Mouse (Mus musculus) kidney, embryonic 15.5 days (tissue): ENCODE measurements at regions not wholly inside any gene's neighbourhood (a gene's known extent, or its start where the extent isn't known, plus 50 kb on each side); places are given as distances from the start of the nearest gene placed in this dataset.

Experiments used
- ATAC-seq: fragments of 200-750 bp; cut with Nextera tagmentation; replicated peaks from 2 replicates; pipeline ENCODE4 v1.8.0; 2017; ENCODE audit warnings: moderate TSS enrichment; ENCODE audit not compliant: low FRiP score
- H3K27ac ChIP-seq: fragments of 300-500 bp; sonication (generic); 2 replicates; pipeline ENCODE4 v1.5.1; 2015; ENCODE audit warnings: mild to moderate bottlenecking, inconsistent platforms
- H3K27me3 ChIP-seq: fragments of 300-500 bp; sonication (generic); 2 replicates; pipeline ENCODE4 v1.6.1; 2015; ENCODE audit warnings: inconsistent platforms
- H3K36me3 ChIP-seq: fragments of 300-500 bp; sonication (generic); 2 replicates; pipeline ENCODE4 v1.6.1; 2015; ENCODE audit warnings: inconsistent platforms
- H3K4me1 ChIP-seq: fragments of 300-500 bp; sonication (generic); 2 replicates; pipeline ENCODE4 v1.6.1; 2015; ENCODE audit warnings: inconsistent platforms
- H3K4me2 ChIP-seq: fragments of 300-500 bp; sonication (generic); 2 replicates; pipeline ENCODE4 v1.6.1; 2015; ENCODE audit warnings: moderate library complexity, mild to moderate bottlenecking, inconsistent platforms
- H3K4me3 ChIP-seq: fragments of 300-500 bp; sonication (generic); replicated peaks from 2 replicates; pipeline ENCODE4 v1.5.1; 2015; ENCODE audit warnings: mild to moderate bottlenecking, inconsistent platforms
- H3K9ac ChIP-seq: fragments of 300-500 bp; sonication (generic); 2 replicates; pipeline ENCODE4 v1.6.1; 2015; ENCODE audit warnings: mild to moderate bottlenecking, inconsistent platforms
- H3K9me3 ChIP-seq: fragments of 300-500 bp; sonication (generic); replicated peaks from 2 replicates; pipeline ENCODE4 v1.6.1; 2016; ENCODE audit warnings: inconsistent platforms
- WGBS: fragments of 180-500 bp; shearing (Covaris S2); methylation state at CpG from one replicate; pipeline ENCODE4 v1.1.7; 2015; ENCODE audit warnings: mixed read lengths; 5-methylcytosine and 5-hydroxymethylcytosine counted together

DNA sequence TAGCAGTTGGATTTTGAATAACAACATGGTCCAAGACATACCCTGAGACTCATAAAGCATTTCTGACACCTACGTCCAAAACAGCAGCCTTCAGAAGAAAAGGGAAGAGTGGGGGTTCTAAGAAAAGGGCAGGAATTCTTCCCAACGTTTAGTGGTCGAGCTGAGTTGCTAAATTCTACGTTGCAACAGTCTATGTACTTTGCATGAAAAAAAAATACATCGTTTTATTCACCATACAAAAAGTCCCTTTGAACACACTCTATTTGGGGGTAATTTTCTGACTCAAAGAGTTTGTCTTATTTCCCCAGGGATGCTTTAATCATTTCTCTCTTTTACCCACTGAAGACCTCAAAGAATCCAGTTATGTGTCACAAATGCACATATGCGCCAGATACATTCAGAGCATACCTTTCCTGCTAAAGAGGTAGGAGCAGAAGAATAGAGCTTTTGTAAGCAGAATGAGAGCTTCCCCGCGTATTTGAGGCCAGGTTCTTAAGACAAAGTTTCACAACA is 89.3 kb downstream of the Mrpl39 start:
- no peak overlapping the region for H3K27ac ChIP-seq
- no peaks in the 10 kb centered on the region for H3K4me1 ChIP-seq
- H3K9ac ChIP-seq, result no peak overlapping the region
- no peak for ATAC-seq
- H3K4me3 ChIP-seq, result no peak overlapping the region
- no peaks in the 10 kb centered on the region for H3K27me3 ChIP-seq
- no peaks in the 10 kb centered on the region for H3K9me3 ChIP-seq
- no peak overlapping the region for H3K4me2 ChIP-seq
- WGBS, result 69% methylated on average over 8 of the region's 8 CpGs
- no peaks in the 10 kb centered on the region for H3K36me3 ChIP-seq

DNA sequence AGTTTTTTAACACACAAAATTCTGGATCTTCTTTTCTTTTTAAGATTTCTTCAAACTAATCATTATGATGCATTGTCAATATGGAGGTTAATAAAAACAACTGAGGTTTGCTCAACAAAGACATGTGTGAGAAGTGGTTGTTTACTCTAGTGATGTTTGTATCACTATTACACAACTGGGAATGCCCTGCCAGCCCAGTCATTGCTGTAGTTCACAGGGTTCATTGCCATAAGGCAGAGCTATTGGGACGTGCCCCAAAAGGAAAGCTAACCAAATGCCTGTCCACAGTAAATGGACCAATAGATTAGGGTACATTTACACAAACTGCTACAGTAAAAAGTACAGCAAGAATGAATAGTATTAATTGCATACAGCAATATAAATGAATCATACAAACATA is 84.9 kb downstream of the Mrpl39 start:
- H3K4me3 ChIP-seq, result no peak overlapping the region
- no peak overlapping the region for H3K9ac ChIP-seq
- no peak overlapping the region for H3K4me2 ChIP-seq
- WGBS, result 83% methylated on average over 1 of the region's 1 CpGs
- ATAC-seq, result no peak
- H3K27ac ChIP-seq, result no peak overlapping the region
- H3K36me3 ChIP-seq, result no peaks in the 10 kb centered on the region
- H3K27me3 ChIP-seq, result no peaks in the 10 kb centered on the region
- no peaks in the 10 kb centered on the region for H3K4me1 ChIP-seq
- H3K9me3 ChIP-seq, result no peaks in the 10 kb centered on the region

DNA sequence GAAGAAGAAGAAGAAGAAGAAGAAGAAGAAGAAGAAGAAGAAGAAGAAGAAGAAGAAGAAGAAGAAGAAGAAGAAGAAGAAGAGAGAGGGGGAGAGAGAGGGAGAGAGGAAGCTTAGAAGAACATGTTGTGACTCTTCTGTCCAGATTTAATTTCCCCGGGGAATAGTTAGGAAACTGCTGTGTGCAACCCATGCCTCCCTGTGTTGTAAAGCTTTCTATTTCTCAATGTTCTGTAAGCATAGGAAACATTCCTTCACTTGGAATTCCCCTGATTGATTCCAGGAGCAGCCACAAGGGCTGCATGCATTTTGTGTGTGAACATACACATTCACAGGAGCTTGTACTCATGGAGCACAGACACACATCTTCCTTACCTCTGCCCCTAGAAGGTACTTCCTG is 81.7 kb downstream of the Mrpl39 start:
- Histone ChIP-seq H3K9ac (no peak overlapping the region), H3K4me3 (no peak overlapping the region), H3K9me3 (no peaks in the 10 kb centered on the region), H3K27ac (no peak overlapping the region), H3K36me3 (no peaks in the 10 kb centered on the region), H3K4me2 (no peak overlapping the region), H3K27me3 (no peaks in the 10 kb centered on the region), H3K4me1 (no peaks in the 10 kb centered on the region)
- no peak for ATAC-seq
- 88% methylated on average over 1 of the region's 1 CpGs for WGBS

DNA sequence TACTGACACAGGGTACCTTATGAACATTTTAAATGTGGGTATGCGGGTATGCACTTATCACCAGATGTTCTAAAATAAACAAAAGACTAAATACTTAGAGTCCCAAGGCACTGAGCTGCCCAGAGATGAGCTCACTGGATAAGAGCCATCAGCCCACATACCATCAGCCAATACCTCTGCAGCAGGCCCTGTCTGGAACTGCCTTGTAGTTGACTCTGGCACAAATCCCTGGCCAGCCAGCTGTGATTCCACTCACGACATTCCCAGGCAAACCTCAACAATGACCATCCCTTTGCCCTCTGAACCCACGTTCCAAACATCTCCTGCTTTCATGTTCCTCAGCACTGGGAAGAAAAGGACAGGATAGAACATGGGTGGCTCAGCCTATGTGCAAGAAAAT is 73.7 kb downstream of the Mrpl39 start:
- H3K4me2 ChIP-seq, result no peak overlapping the region
- H3K9me3 ChIP-seq, result no peaks in the 10 kb centered on the region
- H3K4me1 ChIP-seq, result no peaks in the 10 kb centered on the region
- H3K4me3 ChIP-seq, result no peak overlapping the region
- H3K36me3 ChIP-seq, result no peaks in the 10 kb centered on the region
- WGBS, result 64% methylated on average over 3 of the region's 3 CpGs
- H3K27me3 ChIP-seq, result no peaks in the 10 kb centered on the region
- no peak overlapping the region for H3K27ac ChIP-seq
- H3K9ac ChIP-seq, result no peak overlapping the region
- ATAC-seq, result no peak

DNA sequence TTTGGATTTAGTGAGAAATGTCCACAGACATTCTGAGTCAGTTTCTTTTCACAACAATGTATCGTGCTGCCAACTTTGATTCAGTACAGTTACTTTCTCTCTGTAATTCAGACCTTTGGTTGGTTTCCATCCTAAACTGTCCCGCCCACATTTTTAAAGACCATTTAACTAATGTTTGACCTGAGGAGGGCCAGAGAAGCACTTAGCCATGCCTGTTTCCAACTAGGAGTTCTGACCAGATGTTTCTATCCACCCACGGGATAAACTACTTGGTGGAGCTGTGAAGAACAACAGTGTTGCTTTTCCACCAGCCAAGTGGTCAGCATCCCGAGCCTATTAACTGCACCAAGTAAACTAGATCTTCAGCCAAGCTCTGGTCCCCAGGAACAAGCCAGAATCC is 72.0 kb downstream of the Mrpl39 start:
- Histone ChIP-seq H3K4me2 (no peak overlapping the region), H3K9ac (no peak overlapping the region), H3K9me3 (peaks cover 6% of the 10 kb centered on the region; the same call in 1 of the 2 replicates), H3K27me3 (no peaks in the 10 kb centered on the region), H3K36me3 (no peaks in the 10 kb centered on the region), H3K27ac (no peak overlapping the region), H3K4me1 (no peaks in the 10 kb centered on the region), H3K4me3 (no peak overlapping the region)
- 75% methylated on average over 4 of the region's 4 CpGs for WGBS
- ATAC-seq, result no peak
